Mouse (Mus musculus) lung, adult 2 months (tissue): ENCODE measurements at regions not wholly inside any gene's neighbourhood (a gene's known extent, or its start where the extent isn't known, plus 50 kb on each side); places are given as distances from the start of the nearest gene placed in this dataset.

ENCODE experiments used
- CTCF ChIP-seq: fragments of 200-500 bp; IDR thresholded peaks from 2 replicates; pipeline ENCODE4 v1.5.1; 2011; ENCODE audit warnings: mild to moderate bottlenecking, low read length, control low read depth; ENCODE audit not compliant: insufficient read depth
- POLR2A ChIP-seq: fragments of 200-500 bp; IDR thresholded peaks from 2 replicates; pipeline ENCODE4 v1.6.1; 2011; ENCODE audit warnings: low read depth, mild to moderate bottlenecking, control low read depth, low read length, borderline replicate concordance; ENCODE audit errors: extremely low read depth

DNA sequence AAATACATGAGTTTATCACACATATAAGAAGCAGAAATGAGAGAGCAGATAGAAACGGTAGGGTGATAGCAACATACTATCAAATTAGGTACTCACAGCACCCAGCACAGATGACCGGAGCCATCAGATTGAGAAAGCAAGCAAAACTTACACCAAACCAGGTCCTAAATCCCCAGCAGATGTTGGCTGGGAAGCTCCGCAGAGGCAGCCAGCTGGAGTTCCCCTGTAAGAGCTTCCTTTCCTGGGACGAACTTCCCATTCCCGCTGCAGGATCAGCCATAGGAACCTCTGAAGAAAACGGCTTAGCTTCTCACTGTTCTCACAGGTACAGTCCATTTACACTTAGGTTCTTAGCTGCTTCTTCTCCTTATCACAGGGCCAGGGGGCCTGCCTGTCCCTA lies 625.9 kb upstream of the Adamts9 start:
- no peak for TF ChIP-seq CTCF
- no peak for TF ChIP-seq POLR2A
